Mouse (Mus musculus) liver, postnatal 0 days (tissue): ENCODE data around the gene Jmjd4.

Source experiments
- CTCF ChIP-seq: sonication (generic); IDR thresholded peaks from 2 replicates; pipeline ENCODE4 v1.5.1; 2016; ENCODE audit warnings: antibody characterized with exemption, low read depth
- EP300 ChIP-seq: IDR thresholded peaks from 2 replicates; pipeline ENCODE4 v1.6.1; 2016; ENCODE audit warnings: antibody characterized with exemption, low read depth, mild to moderate bottlenecking

GRCm38 (mm10) chr11:59505839-59506712, 56.2 kb downstream of the Jmjd4 start:
- TF ChIP-seq CTCF (no peak), EP300 (no peak)
